Mouse (Mus musculus) lung, postnatal 0 days (tissue): ENCODE measurements around the gene Prdm16. TPM values are rescaled to one million over a fixed set of nuclear protein-coding genes. Genes with fewer than 3 reads are reported as not detected.

Experiments
- ATAC-seq: fragments of 200-750 bp; cut with Nextera tagmentation; 2 replicates; pipeline ENCODE4 v1.8.0; 2017; ENCODE audit warnings: moderate library complexity
- DNase-seq: peaks from one replicate; pipeline ENCODE4 v3.0.0-alpha.2; 2016; ENCODE audit warnings: low spot score
- H3K27ac ChIP-seq: fragments of 300-500 bp; sonication (generic); 2 replicates; pipeline ENCODE4 v1.5.1; 2014; ENCODE audit warnings: antibody characterized with exemption, mild to moderate bottlenecking, low read length, mixed read lengths
- H3K27me3 ChIP-seq: fragments of 300-500 bp; sonication (generic); replicated peaks from 2 replicates; pipeline ENCODE4 v1.6.1; 2014; ENCODE audit warnings: low read length, mixed read lengths; ENCODE audit not compliant: insufficient read depth
- H3K36me3 ChIP-seq: fragments of 300-500 bp; sonication (generic); 2 replicates; pipeline ENCODE4 v1.6.1; 2014; ENCODE audit warnings: low read length, mixed read lengths; ENCODE audit not compliant: insufficient read depth
- H3K4me1 ChIP-seq: fragments of 300-500 bp; sonication (generic); 2 replicates; pipeline ENCODE4 v1.6.1; 2014; ENCODE audit warnings: antibody characterized with exemption, low read depth, low read length, mixed read lengths; ENCODE audit not compliant: insufficient read depth
- H3K4me2 ChIP-seq: fragments of 300-500 bp; sonication (generic); replicated peaks from 2 replicates; pipeline ENCODE4 v1.6.1; 2014; ENCODE audit warnings: low read depth, mild to moderate bottlenecking, low read length, moderate library complexity, mixed read lengths
- H3K4me3 ChIP-seq: fragments of 300-500 bp; sonication (generic); 2 replicates; pipeline ENCODE4 v1.5.1; 2014; ENCODE audit warnings: low read depth, low read length
- H3K9ac ChIP-seq: fragments of 300-500 bp; sonication (generic); replicated peaks from 2 replicates; pipeline ENCODE4 v1.6.1; 2014; ENCODE audit warnings: low read depth, mild to moderate bottlenecking
- H3K9me3 ChIP-seq: fragments of 300-500 bp; sonication (generic); 2 replicates; pipeline ENCODE4 v1.6.1; 2016; ENCODE audit warnings: low read length, mixed read lengths
- CTCF ChIP-seq: IDR thresholded peaks from 2 replicates; pipeline ENCODE4 v1.5.1; 2016; ENCODE audit warnings: antibody characterized with exemption, mild to moderate bottlenecking
- EP300 ChIP-seq: IDR thresholded peaks from 2 replicates; pipeline ENCODE4 v1.6.1; 2016; ENCODE audit warnings: antibody characterized with exemption, mild to moderate bottlenecking, control low read depth
- WGBS: fragments of 180-500 bp; shearing (Covaris S2); extraction: QIAGEN DNeasy Blood & Tissue Kit; methylation state at CpG from one replicate; pipeline ENCODE4 v1.1.7; 2014; 5-methylcytosine and 5-hydroxymethylcytosine counted together
- polyA plus RNA-seq: library from polyadenylated mRNA; unstranded; fragments of >200 nt; fragmentation: Nextera tagmentation; extraction: Ambion mirVana; gene quantifications from 2 replicates; pipeline ENCODE4 v1.2.1, GENCODE M21; 2015

Gene Prdm16
- polyA plus RNA-seq, 1 experiment from 2014 or later = 15.2 TPM

GRCm38 (mm10) chr4:154545296-154545695 is 91.4 kb downstream of the Prdm16 start:
- whole genome bisulfite sequencing = 65% methylated on average over 9 of the region's 9 CpGs
- Histone ChIP-seq H3K27me3 (0 out of 2 replicates have a peak, but pooled peaks cover 4% of the 10 kb centered on the region), H3K36me3 (no peaks in the 10 kb centered on the region), H3K9ac (no peak overlapping the region), H3K4me1 (peaks cover 15% of the 10 kb centered on the region; the same call in 1 of the 2 replicates), H3K4me3 (no peak overlapping the region), H3K9me3 (no peaks in the 10 kb centered on the region), H3K27ac (no peak overlapping the region), H3K4me2 (no peak overlapping the region)
- no peak for DNase-seq
- TF ChIP-seq CTCF (no peak), EP300 (no peak)
- no peak for ATAC-seq

- Histone ChIP-seq H3K4me2 (no peak overlapping the region), H3K36me3 (no peaks in the 10 kb centered on the region), H3K4me1 (peaks cover 10% of the 10 kb centered on the region; the same call in 1 of the 2 replicates), H3K27me3 (0 out of 2 replicates have a peak, but pooled peaks cover 4% of the 10 kb centered on the region), H3K9ac (no peak overlapping the region), H3K4me3 (no peak overlapping the region), H3K27ac (no peak overlapping the region), H3K9me3 (no peaks in the 10 kb centered on the region)
- ATAC-seq (no peak), DNase-seq (no peak)
- TF ChIP-seq CTCF (no peak), EP300 (no peak)
- 19% methylated on average over 21 of the region's 21 CpGs for WGBS
Observed at GRCm38 (mm10) chr4:154543921-154544320, 92.8 kb downstream of the Prdm16 start.

GRCm38 (mm10) chr4:154543128-154543527 is 93.5 kb downstream of the Prdm16 start:
- WGBS = 58% methylated on average over 3 of the region's 4 CpGs
- ATAC-seq = no peak
- no peak for TF ChIP-seq EP300
- no peak for TF ChIP-seq CTCF

GRCm38 (mm10) chr4:154542568-154542967 is 94.1 kb downstream of the Prdm16 start:
- H3K4me3 ChIP-seq = no peak overlapping the region
- no peak overlapping the region; the same call in 1 of the 2 replicates for H3K9ac ChIP-seq

More at GRCm38 (mm10) chr4:154543128-154543527, 93.5 kb downstream of the Prdm16 start:
- no peak overlapping the region for H3K4me3 ChIP-seq
- H3K9ac ChIP-seq = no peak overlapping the region
- H3K36me3 ChIP-seq = no peaks in the 10 kb centered on the region
- H3K4me2 ChIP-seq = no peak overlapping the region
- no peak for DNase-seq
- no peaks in the 10 kb centered on the region for H3K9me3 ChIP-seq
- no peak overlapping the region for H3K27ac ChIP-seq
- peaks cover 9% of the 10 kb centered on the region; the same call in 1 of the 2 replicates for H3K4me1 ChIP-seq
- 0 out of 2 replicates have a peak, but pooled peaks cover 4% of the 10 kb centered on the region for H3K27me3 ChIP-seq

GRCm38 (mm10) chr4:154541632-154542276 is 94.9 kb downstream of the Prdm16 start:
- ATAC-seq (peak; percentile 20; the same call in 1 of the 2 replicates), DNase-seq (no peak)
- WGBS = 39% methylated on average over 9 of the region's 9 CpGs
- Histone ChIP-seq H3K4me1 (0 out of 2 replicates have a peak, but pooled peaks cover 6% of the 10 kb centered on the region), H3K4me2 (no peak overlapping the region), H3K9me3 (no peaks in the 10 kb centered on the region), H3K4me3 (no peak overlapping the region), H3K36me3 (no peaks in the 10 kb centered on the region), H3K27me3 (0 out of 2 replicates have a peak, but pooled peaks cover 4% of the 10 kb centered on the region), H3K9ac (no peak overlapping the region), H3K27ac (no peak overlapping the region)
- TF ChIP-seq CTCF = peak; percentile 30; the same call in 1 of the 2 replicates
- TF ChIP-seq EP300 = no peak

More at GRCm38 (mm10) chr4:154542568-154542967, 94.1 kb downstream of the Prdm16 start:
- 33% methylated on average over 5 of the region's 5 CpGs for WGBS
- Histone ChIP-seq H3K27me3 (0 out of 2 replicates have a peak, but pooled peaks cover 4% of the 10 kb centered on the region), H3K9me3 (no peaks in the 10 kb centered on the region), H3K4me1 (peaks cover 8% of the 10 kb centered on the region; the same call in 1 of the 2 replicates), H3K4me2 (no peak overlapping the region), H3K27ac (0 out of 2 replicates have a peak overlapping the region, but pooled peaks have one; percentile 14), H3K36me3 (no peaks in the 10 kb centered on the region)
- ATAC-seq (no peak), DNase-seq (no peak)
- TF ChIP-seq CTCF (no peak), EP300 (no peak)

GRCm38 (mm10) chr4:154540671-154541070 is 96.0 kb downstream of the Prdm16 start:
- Histone ChIP-seq H3K27me3 (0 out of 2 replicates have a peak, but pooled peaks cover 3% of the 10 kb centered on the region), H3K27ac (no peak overlapping the region), H3K4me1 (0 out of 2 replicates have a peak, but pooled peaks cover 6% of the 10 kb centered on the region), H3K4me3 (no peak overlapping the region), H3K36me3 (no peaks in the 10 kb centered on the region), H3K4me2 (no peak overlapping the region), H3K9me3 (no peaks in the 10 kb centered on the region), H3K9ac (no peak overlapping the region)
- DNase-seq = no peak
- TF ChIP-seq CTCF (no peak), EP300 (no peak)
- WGBS = 46% methylated on average over 10 of the region's 10 CpGs
- no peak for ATAC-seq
